Comparison of ENCODE assay signal across 22 mouse cellular contexts in the genomic region with DNA sequence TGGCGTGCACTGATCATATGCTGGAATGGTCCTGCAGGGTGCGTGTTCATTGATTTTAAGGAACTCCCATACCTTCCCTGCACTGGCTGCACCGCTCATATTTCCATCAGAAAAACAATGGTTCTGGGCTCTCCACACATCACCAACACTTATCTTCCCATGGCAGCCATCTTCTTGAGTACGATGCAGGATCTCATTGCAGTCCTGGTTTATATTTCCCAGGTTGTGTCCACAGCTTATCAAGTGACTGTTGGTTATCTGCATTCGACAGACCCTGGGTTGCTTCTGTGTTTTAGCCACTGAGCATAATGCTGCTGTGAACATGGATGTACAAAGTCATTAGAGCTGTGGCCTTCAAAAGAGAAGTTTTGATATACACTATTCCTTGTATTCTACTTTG. TPM values are rescaled to one million over a fixed set of nuclear protein-coding genes. Genes with fewer than 3 reads are reported as not detected.
"Had no signal": no experiment of that assay in that cellular context is flagged by ENCODE, and none has a peak within 500 bp of the region (broad histone marks: within the 10 kb centered on the region; RNA-seq: fewer than 3 reads in every experiment).

No protein-coding gene starts in this region.

- ATAC-seq: lung, postnatal 0 days; midbrain, embryonic 13.5 days; midbrain, embryonic 16.5 days had no signal

- H3K9ac ChIP-seq: lung, embryonic 15.5 days; midbrain, embryonic 13.5 days; neural tube, embryonic 13.5 days; neural tube, embryonic 15.5 days had no signal

- DNase-seq: lung, adult 2 months; lung, postnatal 14 days; lung, postnatal 36 days; retina, postnatal 1 day; right cerebral cortex, adult 18-20 months; right cerebral cortex, postnatal 25 days; right cerebral cortex, postnatal 4 days; spleen, adult 18-20 months; thymus, adult 2 months; thymus, postnatal 25 days; thymus, postnatal 4 days had no signal

- H3K4me1 ChIP-seq: lung, embryonic 15.5 days; midbrain, embryonic 13.5 days; neural tube, embryonic 13.5 days; neural tube, embryonic 15.5 days had no signal

- H3K4me2 ChIP-seq: lung, embryonic 15.5 days; midbrain, embryonic 11.5 days; midbrain, embryonic 13.5 days; neural tube, embryonic 13.5 days; neural tube, embryonic 15.5 days had no signal

- H3K27me3 ChIP-seq: lung, embryonic 15.5 days; midbrain, embryonic 13.5 days; neural tube, embryonic 13.5 days; neural tube, embryonic 15.5 days had no signal

- H3K27ac ChIP-seq: lung, embryonic 15.5 days; macrophage; midbrain, embryonic 13.5 days; neural tube, embryonic 13.5 days; neural tube, embryonic 15.5 days had no signal

- H3K4me3 ChIP-seq: lung, embryonic 15.5 days; midbrain, embryonic 13.5 days; myocyte; neural tube, embryonic 13.5 days; neural tube, embryonic 15.5 days had no signal

- H3K9me3 ChIP-seq: lung, embryonic 15.5 days; midbrain, embryonic 13.5 days; neural tube, embryonic 13.5 days; neural tube, embryonic 15.5 days had no signal

- H3K36me3 ChIP-seq: lung, embryonic 15.5 days; midbrain, embryonic 13.5 days; neural tube, embryonic 13.5 days; neural tube, embryonic 15.5 days had no signal

RNA-seq across cellular contexts. Expression of gene Enox1, which starts 26.0 kb away (rescaled TPM):
- total RNA-seq: megakaryocyte, adult 5-6 weeks had no signal
- polyA plus RNA-seq: liver, adult 2 months; macrophage had no signal
